Mouse (Mus musculus): Measurements from ENCODE around the gene Dpf2.

DNA sequence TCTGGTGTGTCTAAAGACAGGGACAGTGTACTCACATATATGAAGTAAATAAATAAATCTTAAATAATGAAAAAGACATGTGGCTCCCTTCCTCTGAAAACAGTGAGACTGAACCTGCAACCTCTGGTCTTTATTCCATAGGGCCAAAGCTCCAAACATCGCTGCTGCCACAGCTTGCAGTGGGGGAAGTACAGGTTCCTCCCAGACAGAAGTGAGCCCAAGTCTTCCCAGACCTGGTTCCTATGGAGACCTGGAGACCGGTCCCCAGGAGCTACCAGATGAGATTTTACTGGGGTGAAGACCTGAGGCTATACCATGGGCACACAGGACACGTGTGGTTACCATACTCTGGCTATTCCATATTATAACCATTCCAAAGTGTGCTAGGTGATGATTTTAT is 62.0 kb downstream of the Dpf2 start:
- TF ChIP-seq CTCF (IDR thresholded peaks at IDR 0.05; ENCODE audit: borderline replicate concordance, control insufficient read depth, extremely low read depth, insufficient read depth, low read length, poor library complexity), result no peak
- no peak for TF ChIP-seq POLR2A (IDR thresholded peaks at IDR 0.05; ENCODE audit: control insufficient read depth, extremely low read depth, insufficient read depth, low read length, poor library complexity)
